Mouse (Mus musculus): ENCODE measurements around the gene Gpr146. TPM values are rescaled to one million over a fixed set of nuclear protein-coding genes. Genes with fewer than 3 reads are reported as not detected.
"Not testable (repeated sequence)": the region's sequence is repeated elsewhere in the genome, so short reads cannot be mapped to it uniquely, and the experiment has no call there.

The Gpr146 gene
- 6.6 and 8.6 TPM in 2 replicates for polyA plus RNA-seq (2015; fragmentation: Nextera tagmentation; extraction: Ambion mirVana)

DNA sequence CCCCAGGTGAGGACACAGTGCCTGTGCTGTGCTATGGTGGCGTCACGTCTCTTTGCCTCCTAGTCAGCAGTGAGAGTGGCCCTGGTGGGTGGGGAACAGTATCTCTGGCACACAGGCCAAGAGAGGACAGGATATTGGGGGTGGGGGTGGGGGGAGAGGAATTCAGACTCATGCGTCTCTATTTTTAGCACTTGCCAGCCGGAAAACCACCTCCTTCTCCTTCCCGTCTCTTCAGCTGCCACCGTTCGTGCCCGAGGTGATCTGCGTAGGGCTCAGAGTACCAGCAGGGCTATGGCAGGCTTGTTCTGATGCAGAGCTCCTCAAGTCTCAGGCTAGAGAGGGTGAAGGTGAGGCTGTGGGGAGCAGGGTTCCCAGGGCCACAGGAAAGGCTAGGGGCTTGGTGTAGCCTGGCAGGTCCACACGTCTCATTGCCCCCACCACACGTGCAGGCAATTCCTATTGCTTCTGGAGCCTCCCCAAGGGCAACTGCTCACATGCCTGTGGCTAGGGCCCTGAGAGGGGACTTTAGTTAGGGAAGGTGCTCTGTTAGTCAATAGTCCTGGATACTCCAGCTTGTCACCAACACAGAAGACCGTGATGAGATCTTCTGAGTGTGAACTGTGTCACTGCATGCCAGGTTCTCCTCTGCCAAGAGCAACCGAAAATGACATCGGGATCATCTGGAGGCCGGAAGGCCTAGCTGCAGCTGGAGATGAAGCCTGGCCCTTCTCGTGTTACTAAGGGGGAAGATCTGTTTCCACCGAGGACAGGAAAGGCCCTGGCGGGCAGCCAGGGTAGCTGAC lies at the start of gene Gpr146:
Gene Gpr146, plus strand, starts transcription at position 230 of the 803 bp plus-strand sequence.
- Histone ChIP-seq H3K27me3 (ENCODE audit: control insufficient read depth, insufficient read depth, low read depth, low read length) (no peaks in the 10 kb centered on the region), H3K4me2 (ENCODE audit: low read depth, low read length) (peak within 1 kb of the TSS; percentile 89), H3K4me3 (ENCODE audit: low read length) (no peak within 1 kb of the TSS; the same call in 1 of the 2 replicates), H3K9me3 (ENCODE audit: control insufficient read depth, low read length) (no peaks in the 10 kb centered on the region), H3K4me1 (replicated peaks; ENCODE audit: control insufficient read depth, insufficient read depth, low read length) (peaks cover 59% of the 10 kb centered on the region), H3K27ac (ENCODE audit: low read length) (peak within 1 kb of the TSS; percentile 99), H3K9ac (ENCODE audit: low read length) (peak within 1 kb of the TSS; percentile 64), H3K36me3 (ENCODE audit: control insufficient read depth, insufficient read depth, low read length) (no peaks in the 10 kb centered on the region)
- ATAC-seq (ENCODE audit: low read depth): peak; percentile 39
- 21% methylated on average over 18 of the region's 18 CpGs for WGBS

DNA sequence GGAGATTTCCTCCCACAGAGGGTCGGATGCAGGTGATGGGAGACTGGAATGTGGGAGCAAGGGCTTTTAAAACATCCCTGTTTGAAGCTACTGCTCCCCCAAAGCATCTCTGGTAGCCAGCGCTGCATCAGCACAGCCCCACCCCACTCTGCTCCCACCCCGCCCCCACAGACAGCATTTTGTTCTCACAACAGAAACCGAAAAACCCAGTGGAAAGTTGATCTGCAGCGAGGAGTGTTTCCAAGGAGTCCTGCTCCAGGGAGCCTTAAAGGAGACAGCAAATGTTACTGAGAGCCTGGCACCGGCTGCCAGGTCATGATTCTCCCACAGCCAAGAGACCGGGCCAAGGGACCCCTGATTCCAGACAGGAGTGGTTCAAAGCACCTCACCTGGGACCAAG lies 46.7 kb upstream of the Gpr146 start:
- Histone ChIP-seq H3K4me1 (replicated peaks; ENCODE audit: control insufficient read depth, insufficient read depth, low read length) (no peaks in the 10 kb centered on the region), H3K36me3 (ENCODE audit: control insufficient read depth, insufficient read depth, low read length) (no peaks in the 10 kb centered on the region), H3K27ac (ENCODE audit: low read length) (no peak overlapping the region), H3K4me2 (ENCODE audit: low read depth, low read length) (no peak overlapping the region), H3K27me3 (ENCODE audit: control insufficient read depth, insufficient read depth, low read depth, low read length) (peaks cover 3% of the 10 kb centered on the region; the same call in 1 of the 2 replicates), H3K9me3 (ENCODE audit: control insufficient read depth, low read length) (no peaks in the 10 kb centered on the region), H3K4me3 (ENCODE audit: low read length) (no peak overlapping the region), H3K9ac (ENCODE audit: low read length) (no peak overlapping the region)
- 59% methylated on average over 7 of the region's 7 CpGs for WGBS
- ATAC-seq (ENCODE audit: low read depth): no peak

DNA sequence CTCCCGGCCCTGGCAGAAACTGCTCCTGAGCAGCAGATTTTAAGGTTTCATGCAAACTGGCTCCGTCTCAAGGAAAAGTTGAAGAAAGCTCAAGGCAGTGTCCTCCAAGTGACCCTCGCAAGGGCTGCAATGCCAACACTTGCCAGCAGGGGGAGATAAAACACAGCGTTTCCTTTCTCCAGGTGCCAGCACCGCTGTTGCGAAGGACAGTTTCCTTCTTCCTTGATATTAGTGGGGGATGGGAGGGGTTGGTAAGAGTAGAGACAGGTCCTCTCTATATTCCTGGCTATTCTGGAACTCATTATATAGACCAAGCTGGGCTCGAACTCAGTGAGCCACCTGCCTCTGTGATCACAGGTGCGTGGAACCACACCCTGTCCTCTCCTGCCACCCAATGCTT lies 45.8 kb upstream of the Gpr146 start:
- Histone ChIP-seq H3K36me3 (ENCODE audit: control insufficient read depth, insufficient read depth, low read length) (peaks cover 7% of the 10 kb centered on the region), H3K27ac (ENCODE audit: low read length) (no peak overlapping the region), H3K9ac (ENCODE audit: low read length) (no peak overlapping the region), H3K4me1 (replicated peaks; ENCODE audit: control insufficient read depth, insufficient read depth, low read length) (no peaks in the 10 kb centered on the region), H3K4me3 (ENCODE audit: low read length) (no peak overlapping the region), H3K9me3 (ENCODE audit: control insufficient read depth, low read length) (no peaks in the 10 kb centered on the region), H3K27me3 (ENCODE audit: control insufficient read depth, insufficient read depth, low read depth, low read length) (peaks cover 3% of the 10 kb centered on the region; the same call in 1 of the 2 replicates), H3K4me2 (ENCODE audit: low read depth, low read length) (no peak overlapping the region)
- 16% methylated on average over 8 of the region's 8 CpGs for WGBS
- ATAC-seq (ENCODE audit: low read depth): peak; percentile 21; the same call in 1 of the 2 replicates

DNA sequence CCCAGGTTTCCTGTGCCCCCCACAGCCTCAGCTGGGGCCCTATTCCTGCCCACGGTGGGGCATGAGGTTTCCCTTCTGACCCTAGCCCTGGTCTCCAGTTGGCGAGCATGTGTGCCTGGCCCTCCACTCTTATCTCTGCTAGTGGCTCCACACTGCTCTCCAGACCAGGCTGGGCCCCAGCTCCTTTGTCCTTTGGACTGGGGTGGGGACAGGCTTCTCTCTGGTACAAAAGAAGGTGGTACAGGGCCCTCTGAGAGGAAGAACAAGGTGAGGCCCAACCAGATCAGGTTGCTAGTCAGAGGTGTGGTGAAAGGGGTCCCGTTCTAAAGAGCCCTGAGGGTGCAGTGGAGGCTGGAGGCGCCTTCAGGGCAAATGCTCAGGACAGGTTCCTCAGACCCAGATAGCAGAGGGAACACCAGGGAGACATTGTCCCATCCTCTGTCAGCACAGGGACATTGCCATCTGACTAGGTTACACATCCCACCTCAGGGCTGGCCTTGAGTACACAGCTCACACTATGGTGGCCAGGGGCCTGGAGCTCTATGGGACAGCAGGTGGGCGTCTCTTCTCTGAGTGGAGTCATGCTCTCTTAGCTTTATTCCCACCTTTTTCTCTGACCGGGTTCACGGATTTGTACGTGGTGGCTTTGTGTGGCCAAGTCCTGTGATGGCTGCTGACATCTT lies 44.8 kb upstream of the Gpr146 start:
- no peak overlapping the region for H3K27ac ChIP-seq (ENCODE audit: low read length)
- ATAC-seq (ENCODE audit: low read depth): no peak
- H3K4me1 ChIP-seq (replicated peaks; ENCODE audit: control insufficient read depth, insufficient read depth, low read length): no peaks in the 10 kb centered on the region
- peaks cover 12% of the 10 kb centered on the region for H3K36me3 ChIP-seq (ENCODE audit: control insufficient read depth, insufficient read depth, low read length)
- H3K27me3 ChIP-seq (ENCODE audit: control insufficient read depth, insufficient read depth, low read depth, low read length): no peaks in the 10 kb centered on the region
- no peak overlapping the region for H3K9ac ChIP-seq (ENCODE audit: low read length)
- no peaks in the 10 kb centered on the region for H3K9me3 ChIP-seq (ENCODE audit: control insufficient read depth, low read length)
- 73% methylated on average over 8 of the region's 8 CpGs for WGBS
- H3K4me3 ChIP-seq (ENCODE audit: low read length): no peak overlapping the region
- H3K4me2 ChIP-seq (ENCODE audit: low read depth, low read length): no peak overlapping the region

DNA sequence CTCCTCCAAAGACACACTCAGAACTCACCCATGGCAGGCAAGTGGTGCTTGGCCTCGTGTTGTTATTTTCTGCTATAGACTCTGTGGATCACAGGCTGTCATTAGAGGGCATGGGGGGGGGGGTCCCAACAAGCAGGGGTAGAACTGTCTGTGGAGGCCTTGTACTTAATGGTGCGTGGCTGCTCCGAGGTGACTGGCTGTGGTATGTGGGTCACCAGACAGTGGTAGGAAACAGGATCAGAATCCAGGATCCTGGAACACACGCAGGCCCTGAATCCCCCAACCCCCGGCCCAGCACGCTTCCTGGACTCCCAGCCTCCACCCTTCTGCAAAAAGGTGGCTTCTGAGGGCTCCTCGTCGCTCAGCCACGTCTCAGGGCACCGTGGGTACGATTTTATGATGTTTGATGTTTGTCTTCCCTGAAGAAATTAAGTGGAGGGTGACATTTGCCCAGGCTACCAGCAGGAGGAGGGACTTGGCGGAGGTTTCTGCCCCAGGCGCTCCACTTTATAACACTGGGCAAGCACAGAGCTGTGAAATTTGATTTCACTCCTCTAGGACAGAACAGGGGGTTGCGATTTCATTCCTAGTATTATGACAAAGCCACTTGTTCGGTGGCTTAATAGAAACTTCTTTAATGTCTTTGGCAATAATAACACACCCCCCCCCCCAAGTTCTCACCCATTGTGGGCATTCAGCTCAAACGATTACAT lies 44.0 kb upstream of the Gpr146 start:
- H3K27ac ChIP-seq (ENCODE audit: low read length): no peak overlapping the region
- H3K36me3 ChIP-seq (ENCODE audit: control insufficient read depth, insufficient read depth, low read length): peaks cover 16% of the 10 kb centered on the region
- no peak overlapping the region for H3K4me2 ChIP-seq (ENCODE audit: low read depth, low read length)
- H3K9ac ChIP-seq (ENCODE audit: low read length): no peak overlapping the region
- H3K9me3 ChIP-seq (ENCODE audit: control insufficient read depth, low read length): no peaks in the 10 kb centered on the region
- H3K4me1 ChIP-seq (replicated peaks; ENCODE audit: control insufficient read depth, insufficient read depth, low read length): no peaks in the 10 kb centered on the region
- no peak overlapping the region for H3K4me3 ChIP-seq (ENCODE audit: low read length)
- WGBS: 75% methylated on average over 16 of the region's 16 CpGs
- ATAC-seq (ENCODE audit: low read depth): no peak
- H3K27me3 ChIP-seq (ENCODE audit: control insufficient read depth, insufficient read depth, low read depth, low read length): no peaks in the 10 kb centered on the region

DNA sequence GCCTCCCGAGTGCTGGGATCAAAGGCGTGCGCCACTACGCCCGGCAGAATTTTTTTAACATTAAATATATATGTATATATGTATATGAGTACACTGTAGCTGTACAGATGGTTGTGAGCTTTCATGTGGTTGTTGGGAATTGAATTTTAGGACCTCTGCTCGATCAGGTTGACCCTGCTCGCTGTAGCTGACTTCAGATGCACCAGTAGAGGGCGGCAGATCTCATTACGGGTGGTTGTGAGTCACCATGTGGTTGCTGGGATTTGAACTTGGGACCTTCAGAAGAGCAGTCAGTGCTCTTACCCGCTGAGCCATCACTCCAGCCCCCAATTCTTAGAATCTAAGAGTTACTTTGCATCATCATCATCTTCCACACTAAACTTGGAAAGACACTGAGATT lies 43.1 kb upstream of the Gpr146 start:
- H3K27ac ChIP-seq (ENCODE audit: low read length); H3K4me2 ChIP-seq (ENCODE audit: low read depth, low read length); H3K4me1 ChIP-seq (replicated peaks; ENCODE audit: control insufficient read depth, insufficient read depth, low read length); H3K9ac ChIP-seq (ENCODE audit: low read length); H3K27me3 ChIP-seq (ENCODE audit: control insufficient read depth, insufficient read depth, low read depth, low read length); H3K4me3 ChIP-seq (ENCODE audit: low read length); ATAC-seq (ENCODE audit: low read depth); H3K9me3 ChIP-seq (ENCODE audit: control insufficient read depth, low read length): not testable (repeated sequence)
- peaks cover 19% of the 10 kb centered on the region for H3K36me3 ChIP-seq (ENCODE audit: control insufficient read depth, insufficient read depth, low read length)
- 76% methylated on average over 10 of the region's 10 CpGs for WGBS

DNA sequence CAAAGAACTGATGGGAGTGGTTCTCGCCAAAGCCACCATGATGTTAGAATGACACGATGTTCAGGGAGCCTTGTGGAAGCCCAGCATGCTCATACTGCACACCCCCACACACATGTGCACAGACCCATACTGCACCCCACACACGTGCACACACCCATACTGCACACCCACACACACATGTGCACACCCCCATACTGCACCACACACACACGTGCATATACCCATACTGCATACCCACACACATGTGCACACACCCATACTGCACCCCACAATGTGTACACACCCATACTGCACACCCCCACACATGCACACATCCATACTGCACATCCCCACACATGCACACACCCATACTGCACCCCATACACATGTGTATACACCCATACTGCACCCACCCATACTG lies 41.9 kb upstream of the Gpr146 start:
- Histone ChIP-seq H3K4me1 (replicated peaks; ENCODE audit: control insufficient read depth, insufficient read depth, low read length) (no peaks in the 10 kb centered on the region), H3K4me2 (ENCODE audit: low read depth, low read length) (no peak overlapping the region), H3K4me3 (ENCODE audit: low read length) (no peak overlapping the region), H3K27ac (ENCODE audit: low read length) (no peak overlapping the region), H3K27me3 (ENCODE audit: control insufficient read depth, insufficient read depth, low read depth, low read length) (no peaks in the 10 kb centered on the region), H3K36me3 (ENCODE audit: control insufficient read depth, insufficient read depth, low read length) (peaks cover 26% of the 10 kb centered on the region), H3K9me3 (ENCODE audit: control insufficient read depth, low read length) (no peaks in the 10 kb centered on the region), H3K9ac (ENCODE audit: low read length) (no peak overlapping the region)
- no peak for ATAC-seq (ENCODE audit: low read depth)
- WGBS: 87% methylated on average over 4 of the region's 4 CpGs

DNA sequence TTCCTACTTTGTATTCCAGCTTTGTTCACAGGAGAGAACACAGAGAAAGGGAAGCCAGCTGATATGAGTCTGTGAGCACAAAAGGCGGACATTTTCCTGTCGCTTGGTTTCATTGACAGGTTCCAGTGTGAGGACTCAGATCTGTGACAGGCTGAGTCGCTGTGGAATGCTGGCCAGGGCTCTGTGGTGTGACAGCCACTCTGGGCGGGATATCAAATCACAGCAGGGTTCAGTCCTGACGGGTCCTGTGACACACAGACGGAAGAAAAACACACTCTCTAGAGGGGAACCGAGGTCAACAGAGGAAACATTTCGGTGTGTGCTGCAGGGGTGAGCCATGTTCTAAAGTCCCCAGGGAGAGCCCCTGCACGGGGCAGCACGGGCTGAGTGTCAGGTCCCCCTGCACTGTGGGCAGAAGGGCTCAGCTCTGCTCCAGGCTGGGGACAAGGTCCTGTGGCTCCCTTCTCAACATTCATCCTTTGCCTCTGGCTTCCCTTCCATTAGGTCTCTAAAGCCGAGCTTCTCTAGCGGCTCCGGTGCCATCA lies 39.6 kb upstream of the Gpr146 start:
- 0 out of 2 replicates have a peak, but pooled peaks have one; percentile 19 for ATAC-seq (ENCODE audit: low read depth)
- Histone ChIP-seq H3K27me3 (ENCODE audit: control insufficient read depth, insufficient read depth, low read depth, low read length) (no peaks in the 10 kb centered on the region), H3K4me1 (replicated peaks; ENCODE audit: control insufficient read depth, insufficient read depth, low read length) (no peaks in the 10 kb centered on the region), H3K36me3 (ENCODE audit: control insufficient read depth, insufficient read depth, low read length) (peaks cover 42% of the 10 kb centered on the region), H3K27ac (ENCODE audit: low read length) (no peak overlapping the region), H3K4me3 (ENCODE audit: low read length) (no peak overlapping the region), H3K4me2 (ENCODE audit: low read depth, low read length) (no peak overlapping the region), H3K9ac (ENCODE audit: low read length) (no peak overlapping the region), H3K9me3 (ENCODE audit: control insufficient read depth, low read length) (no peaks in the 10 kb centered on the region)
- 67% methylated on average over 13 of the region's 13 CpGs for whole genome bisulfite sequencing

DNA sequence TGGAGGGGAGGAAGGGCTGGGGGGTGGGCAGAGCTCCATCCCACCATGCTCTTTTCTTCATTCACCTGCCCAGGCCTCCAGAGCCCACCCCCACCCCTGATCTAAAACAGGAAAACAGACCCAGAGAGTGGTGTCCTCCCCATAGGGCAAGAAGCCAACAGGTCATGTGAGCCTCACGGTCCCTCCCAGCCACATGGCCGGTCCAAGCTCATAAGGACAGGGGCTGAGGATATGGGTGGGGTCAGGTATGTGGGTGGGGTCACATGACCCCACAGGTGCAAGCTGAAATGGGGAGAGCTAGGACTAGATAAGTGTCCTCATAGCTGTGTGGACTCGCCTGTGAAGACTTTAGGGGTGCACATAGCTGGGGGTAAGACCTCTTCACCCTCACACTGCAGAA lies 39.1 kb upstream of the Gpr146 start:
- 56% methylated on average over 3 of the region's 3 CpGs for WGBS
- Histone ChIP-seq H3K4me1 (replicated peaks; ENCODE audit: control insufficient read depth, insufficient read depth, low read length) (peaks cover under 1% of the 10 kb centered on the region; the same call in 1 of the 2 replicates), H3K9ac (ENCODE audit: low read length) (no peak overlapping the region), H3K27me3 (ENCODE audit: control insufficient read depth, insufficient read depth, low read depth, low read length) (no peaks in the 10 kb centered on the region), H3K9me3 (ENCODE audit: control insufficient read depth, low read length) (no peaks in the 10 kb centered on the region), H3K27ac (ENCODE audit: low read length) (no peak overlapping the region), H3K36me3 (ENCODE audit: control insufficient read depth, insufficient read depth, low read length) (peaks cover 42% of the 10 kb centered on the region), H3K4me3 (ENCODE audit: low read length) (no peak overlapping the region), H3K4me2 (ENCODE audit: low read depth, low read length) (no peak overlapping the region)
- ATAC-seq (ENCODE audit: low read depth): no peak
